Mouse (Mus musculus): ENCODE measurements around the gene Slc4a3.

Gene Slc4a3

DNA sequence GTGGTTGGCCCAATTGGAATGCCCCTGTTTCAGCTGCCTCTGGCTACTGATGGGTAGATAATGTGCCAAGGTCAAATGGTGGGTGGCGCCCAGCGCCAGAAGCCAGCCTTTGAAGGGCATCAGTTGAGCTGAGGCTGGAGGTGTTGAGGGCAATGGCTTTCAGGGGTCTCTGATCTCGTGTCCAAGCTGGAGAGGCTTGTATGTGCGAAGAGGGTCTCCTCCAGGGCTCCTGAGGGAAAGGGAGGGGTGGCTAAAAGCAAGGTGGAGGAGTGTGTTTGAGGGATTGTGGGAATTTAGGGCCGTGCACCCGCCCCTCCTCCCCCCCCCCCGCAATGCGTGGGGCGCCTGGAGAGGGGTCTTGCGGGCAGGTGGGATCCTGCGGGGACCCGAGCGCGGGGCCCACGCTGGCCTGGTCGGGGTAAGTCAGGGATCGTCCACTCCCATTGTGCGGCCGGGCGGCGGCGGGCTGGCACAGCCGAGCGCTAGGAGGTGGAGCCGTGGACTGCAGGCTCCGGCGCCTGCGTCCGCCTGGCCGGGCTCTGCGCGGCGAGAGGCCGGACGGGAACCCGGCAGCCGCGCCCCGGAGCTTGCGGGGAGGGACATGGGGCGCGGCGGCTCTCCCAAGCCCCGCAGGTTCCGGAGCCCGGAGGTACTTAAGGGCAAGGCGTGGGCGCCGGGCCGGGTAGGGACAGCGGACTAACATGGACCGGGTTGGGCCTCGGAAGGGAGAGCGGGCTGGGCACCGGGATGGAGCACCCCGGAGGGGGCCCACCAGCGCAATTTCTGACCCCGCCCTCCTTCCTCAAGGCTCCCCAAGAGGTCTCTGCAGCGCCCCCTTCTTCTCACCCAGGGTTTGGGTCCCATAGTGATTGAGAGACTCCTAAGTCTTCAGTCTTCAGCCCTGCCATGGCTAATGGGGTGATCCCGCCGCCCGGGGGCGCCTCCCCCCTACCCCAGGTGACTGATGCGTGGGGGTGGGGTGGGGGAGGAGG, at the start of gene Slc4a3:
Gene Slc4a3 (plus strand): TSS at position 302 of the 992 bp plus-strand sequence.
- DNase-seq (ENCODE audit: low read depth, low spot score) = peak; percentile 82

DNA sequence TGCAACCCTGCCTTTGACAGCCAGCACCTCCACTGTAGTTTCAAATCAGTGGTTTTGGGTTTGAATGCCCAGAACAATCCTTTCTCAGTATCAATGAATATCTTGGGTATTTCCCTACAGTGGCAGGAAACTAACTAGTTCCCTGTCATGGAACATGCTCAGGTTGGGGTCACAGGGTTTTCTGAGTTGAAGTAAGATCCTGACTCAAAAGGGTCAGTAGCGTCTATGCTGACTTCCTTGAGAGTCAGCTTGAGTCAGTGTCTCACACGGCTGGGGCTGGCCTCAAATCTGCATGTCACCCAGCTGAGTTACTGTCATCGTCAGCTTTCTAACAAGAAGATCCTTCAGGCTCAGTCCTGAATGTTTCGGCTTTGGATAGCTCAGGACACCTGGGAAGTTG, 47.2 kb upstream of the Slc4a3 start:
- no peak for DNase-seq (ENCODE audit: low read depth, low spot score)

DNA sequence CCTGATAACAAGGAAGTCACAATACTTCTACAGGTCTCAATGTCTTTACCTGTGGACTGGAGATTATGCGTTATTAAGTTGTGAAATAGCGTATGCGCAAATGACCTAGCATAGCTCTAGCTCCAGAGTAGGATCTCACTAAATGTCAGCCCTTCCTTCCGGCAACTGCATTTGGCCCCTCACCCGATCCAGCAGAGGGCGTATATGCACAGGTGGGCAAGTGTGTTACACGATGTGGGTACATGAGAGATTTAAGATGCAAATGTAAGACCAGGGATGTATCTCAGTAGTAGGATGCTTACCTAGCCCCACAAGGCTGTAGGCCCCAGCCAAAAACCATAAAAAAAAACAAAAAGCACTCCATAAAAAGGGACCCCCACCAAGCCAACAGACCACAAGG, 46.6 kb upstream of the Slc4a3 start:
- DNase-seq (ENCODE audit: low read depth, low spot score) = peak; percentile 76

DNA sequence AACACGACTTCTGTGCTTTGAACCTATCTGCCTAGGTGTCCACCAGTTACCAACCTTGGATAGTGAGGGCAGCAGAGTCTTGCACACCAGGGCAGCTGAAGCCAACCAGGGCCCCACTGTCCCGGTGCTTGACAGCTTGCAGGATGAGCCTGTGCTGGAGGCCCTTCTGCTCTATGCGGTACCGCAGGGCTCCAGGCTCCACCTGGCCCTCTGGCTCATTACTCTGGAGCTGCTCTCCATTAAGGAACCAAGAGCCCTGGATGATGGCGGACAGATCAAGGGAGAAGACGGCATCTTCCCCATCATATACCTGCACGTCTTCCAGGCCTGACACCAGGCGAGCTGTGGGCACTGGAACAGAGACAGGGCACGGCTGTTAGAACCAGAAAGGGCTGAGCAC, 44.2 kb upstream of the Slc4a3 start:
- no peak for DNase-seq (ENCODE audit: low read depth, low spot score)

DNA sequence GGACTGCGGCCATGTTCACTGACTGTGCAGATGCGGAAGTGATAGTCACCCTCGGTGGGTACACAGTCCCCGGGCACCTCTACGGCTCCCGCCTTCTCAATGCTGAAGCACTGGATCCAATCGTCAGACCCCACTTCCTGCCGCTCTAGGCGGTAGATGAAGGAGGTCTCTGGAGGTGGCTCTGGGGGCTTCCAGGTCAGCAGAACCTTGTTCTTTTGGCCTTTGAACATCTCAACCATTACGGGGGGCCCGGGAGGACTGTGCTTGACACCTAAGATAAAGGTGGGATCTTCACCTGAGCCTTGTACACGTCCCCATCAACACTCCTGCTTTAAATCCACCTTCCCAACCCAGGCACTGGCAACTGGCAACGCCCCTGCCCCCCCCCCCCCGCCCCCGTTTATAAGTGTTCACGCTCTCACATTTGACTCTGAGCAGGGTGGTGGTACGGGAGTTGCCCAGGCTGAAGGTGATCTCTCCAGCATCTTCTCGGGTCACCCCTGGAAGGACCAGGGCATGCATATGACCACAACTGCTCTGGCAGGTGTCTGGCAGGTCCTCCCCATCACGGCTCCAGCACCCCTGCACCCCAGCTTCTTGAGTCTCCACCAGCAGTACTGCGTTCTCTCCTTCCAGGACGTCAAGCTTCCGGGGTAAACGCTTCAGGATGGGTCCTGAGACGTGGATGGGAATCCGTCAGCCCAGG, 43.0 kb upstream of the Slc4a3 start:
- DNase-seq (ENCODE audit: low read depth, low spot score) = no peak

DNA sequence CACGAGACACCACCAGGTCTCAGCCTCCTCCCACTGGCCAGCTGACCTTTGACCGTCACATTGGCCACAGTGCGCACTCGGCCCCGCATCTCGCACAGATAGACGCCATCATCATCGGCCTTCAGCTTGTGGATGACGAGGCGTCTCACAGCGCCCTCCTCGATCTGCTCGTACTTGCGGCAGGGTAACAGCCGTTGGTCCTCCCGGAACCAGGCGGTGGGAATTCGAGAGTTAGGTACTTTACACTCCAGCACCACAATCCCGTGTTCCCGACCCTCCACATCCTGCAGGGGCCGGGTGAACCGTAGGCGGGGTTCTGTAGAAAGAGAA, 42.5 kb upstream of the Slc4a3 start:
- peak; percentile 55 for DNase-seq (ENCODE audit: low read depth, low spot score)

DNA sequence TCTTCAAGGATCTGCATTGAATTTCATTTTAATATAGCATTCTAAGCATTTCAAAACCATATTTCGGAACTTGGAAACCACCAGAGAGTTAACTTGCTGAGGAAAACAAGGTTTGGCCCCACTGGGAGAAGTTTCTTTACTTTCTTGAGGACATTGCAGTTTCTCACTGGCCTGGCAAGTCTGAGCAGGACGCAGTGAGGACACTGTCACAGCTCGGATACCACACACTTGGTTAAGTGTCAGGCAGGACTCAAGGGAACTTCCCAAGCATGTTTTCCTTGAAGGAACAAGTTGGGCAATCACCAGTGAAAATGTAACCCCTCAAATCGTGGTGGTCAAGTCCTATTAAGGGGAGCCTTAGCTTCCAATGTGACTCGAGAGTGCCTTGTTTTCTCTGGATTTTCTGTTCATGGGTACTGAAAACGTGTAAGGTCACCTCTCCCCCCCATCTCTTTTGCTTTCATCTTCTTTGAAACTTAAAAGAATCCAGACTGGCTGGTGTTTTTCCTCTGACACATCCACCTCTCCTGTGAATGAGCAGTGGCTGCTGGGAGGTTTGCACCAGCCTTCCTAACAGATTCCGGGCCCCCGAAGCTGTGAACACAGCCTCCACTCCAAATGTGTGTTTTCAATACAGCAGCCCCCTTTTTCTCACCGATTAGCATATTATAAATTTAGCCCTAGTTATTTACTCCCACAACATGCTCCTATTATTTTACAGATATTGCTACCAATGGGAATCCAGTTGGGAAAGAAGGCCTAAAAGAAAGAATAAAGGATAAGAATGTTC, 41.6 kb upstream of the Slc4a3 start:
- no peak for DNase-seq (ENCODE audit: low read depth, low spot score)

DNA sequence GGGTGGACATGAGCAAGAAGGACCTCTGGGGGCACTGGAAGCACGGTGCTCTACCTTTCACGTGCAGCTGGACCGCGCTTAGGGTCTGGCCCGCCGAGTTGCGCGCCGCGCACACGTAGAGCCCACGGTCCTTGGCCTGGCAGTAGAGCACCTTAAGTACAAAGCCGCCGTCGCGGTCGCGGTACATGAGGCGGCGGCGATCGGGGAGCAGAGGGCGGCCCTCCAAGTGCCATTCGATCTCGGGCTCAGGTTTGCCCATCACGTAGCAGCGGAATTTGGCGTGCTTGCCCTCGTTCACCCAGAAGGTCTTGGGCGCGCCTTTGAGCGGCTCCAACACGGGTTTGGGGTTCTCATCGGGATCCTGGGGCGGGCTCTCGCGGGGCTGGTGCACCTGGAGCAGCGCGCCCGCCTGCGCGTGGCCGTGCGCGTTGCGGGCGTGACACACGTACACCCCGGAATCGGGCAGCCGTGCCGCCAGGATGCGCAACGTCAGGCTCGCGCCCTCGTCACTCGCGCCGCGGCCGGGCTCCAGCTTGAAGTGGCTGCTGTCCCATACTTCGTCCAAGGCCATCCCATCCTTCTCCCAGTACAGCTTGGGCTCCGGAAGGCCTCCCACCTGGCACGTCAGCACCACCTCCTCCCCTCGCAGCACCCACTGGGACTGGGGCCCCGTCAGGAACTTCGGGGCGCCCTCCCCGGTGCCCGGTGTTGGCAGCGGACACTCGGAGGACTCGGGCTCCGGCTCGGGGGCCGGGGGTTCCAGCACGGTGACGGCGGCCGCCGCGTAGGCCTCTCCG, 40.7 kb upstream of the Slc4a3 start:
- DNase-seq (ENCODE audit: low read depth, low spot score) = peak; percentile 58

DNA sequence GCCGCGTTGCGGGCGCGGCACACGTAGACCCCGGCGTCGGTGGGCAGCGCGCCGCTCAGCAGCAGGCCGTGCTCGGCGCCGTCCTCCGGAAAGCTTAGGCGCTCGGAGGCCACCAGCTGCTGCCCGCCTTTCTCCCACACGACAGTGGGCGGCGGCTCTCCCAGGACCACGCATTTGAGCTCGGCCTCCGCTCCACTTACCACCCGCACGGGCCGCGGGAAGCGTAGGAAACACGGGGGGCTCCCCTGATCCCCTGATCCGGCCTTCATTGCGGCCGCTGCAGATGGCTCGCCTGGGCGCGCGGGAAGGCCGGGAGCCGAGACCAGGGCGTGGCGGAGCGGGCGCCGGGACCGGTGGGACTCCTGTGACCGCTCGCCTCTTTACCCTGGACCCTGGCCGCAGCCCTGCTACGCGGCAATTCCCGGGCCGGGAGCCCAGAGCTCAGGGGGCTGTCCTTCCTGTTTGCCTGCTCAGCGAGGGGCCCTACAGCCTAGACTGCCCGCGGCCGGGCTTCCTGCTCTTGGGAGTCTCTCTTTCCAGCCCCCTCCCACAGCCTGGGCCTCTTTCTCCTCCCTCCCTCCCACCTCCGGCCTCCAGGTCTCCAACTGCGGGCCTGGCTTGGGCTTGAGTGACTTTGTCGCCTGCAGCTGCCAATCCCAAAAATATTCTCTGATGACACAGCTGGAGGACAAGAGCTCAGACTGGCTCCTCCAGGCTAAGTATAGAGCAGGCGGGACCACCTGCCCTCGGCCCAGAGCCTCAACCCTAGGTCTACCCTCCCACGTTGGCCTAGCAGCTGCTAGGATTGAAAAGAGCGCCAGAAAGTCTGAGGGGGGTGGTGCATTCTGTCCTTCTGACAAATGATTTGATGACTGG, 39.9 kb upstream of the Slc4a3 start, which contains the start of gene Obsl1:
Gene Obsl1 (minus strand): TSS at position 497 of the 876 bp plus-strand sequence.
- peak; percentile 70 for DNase-seq (ENCODE audit: low read depth, low spot score)

DNA sequence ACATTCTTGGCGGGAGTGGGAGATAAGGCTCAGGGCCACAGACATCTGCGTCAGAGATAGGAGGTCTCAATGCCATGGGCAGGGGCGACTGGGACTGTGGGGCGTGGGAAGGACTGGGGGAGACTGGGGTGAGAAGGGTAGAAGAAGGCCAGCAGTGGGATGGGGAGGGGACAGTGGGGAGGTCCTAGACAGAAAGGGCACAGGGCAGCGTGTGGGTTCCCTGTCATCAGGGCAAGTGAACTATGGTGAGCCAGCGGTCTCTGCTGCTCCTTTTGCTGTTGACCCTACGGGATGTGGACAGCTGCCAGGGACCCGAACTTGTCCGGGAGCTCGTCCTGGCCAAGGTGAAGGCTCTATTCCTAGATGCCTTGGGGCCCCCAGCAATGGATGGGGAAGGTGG, 39.1 kb upstream of the Slc4a3 start, which contains the start of gene Inha:
Gene Inha (plus strand): TSS at position 72 of the 400 bp plus-strand sequence.
- DNase-seq (ENCODE audit: low read depth, low spot score) = no peak

DNA sequence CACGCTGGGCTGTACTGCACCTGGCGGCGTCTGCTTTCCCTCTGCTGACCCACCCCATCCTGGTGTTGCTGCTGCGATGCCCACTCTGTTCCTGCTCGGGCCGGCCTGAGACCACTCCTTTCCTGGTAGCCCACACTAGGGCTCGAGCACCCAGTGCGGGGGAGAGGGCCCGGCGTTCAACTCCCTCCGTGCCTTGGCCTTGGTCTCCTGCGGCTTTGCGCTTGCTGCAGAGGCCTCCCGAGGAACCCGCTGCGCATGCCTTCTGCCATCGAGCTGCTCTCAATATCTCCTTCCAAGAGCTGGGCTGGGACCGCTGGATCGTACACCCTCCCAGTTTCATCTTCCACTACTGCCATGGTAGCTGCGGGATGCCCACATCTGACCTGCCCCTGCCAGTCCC, 36.5 kb upstream of the Slc4a3 start:
- DNase-seq (ENCODE audit: low read depth, low spot score) = no peak

DNA sequence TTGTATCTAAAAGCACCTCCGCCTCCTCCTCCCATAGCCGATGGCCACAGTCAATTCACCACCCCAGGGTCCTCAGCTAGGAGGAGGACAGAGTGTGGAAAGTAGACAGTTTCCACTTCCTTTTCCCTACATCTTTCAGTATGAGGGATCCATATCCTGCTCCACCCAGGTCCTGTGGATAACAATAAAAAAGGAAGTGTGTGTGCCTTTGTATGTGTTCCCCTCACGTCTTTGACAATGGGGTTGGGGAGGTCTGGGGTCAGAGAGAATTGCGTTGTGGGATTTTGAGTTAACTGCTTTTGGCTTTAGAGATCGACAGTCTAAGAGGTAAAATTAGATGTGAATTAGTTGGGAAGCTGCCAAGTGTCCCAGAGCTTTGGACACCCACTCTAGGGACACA, 35.9 kb upstream of the Slc4a3 start:
- DNase-seq (ENCODE audit: low read depth, low spot score) = peak; percentile 67

DNA sequence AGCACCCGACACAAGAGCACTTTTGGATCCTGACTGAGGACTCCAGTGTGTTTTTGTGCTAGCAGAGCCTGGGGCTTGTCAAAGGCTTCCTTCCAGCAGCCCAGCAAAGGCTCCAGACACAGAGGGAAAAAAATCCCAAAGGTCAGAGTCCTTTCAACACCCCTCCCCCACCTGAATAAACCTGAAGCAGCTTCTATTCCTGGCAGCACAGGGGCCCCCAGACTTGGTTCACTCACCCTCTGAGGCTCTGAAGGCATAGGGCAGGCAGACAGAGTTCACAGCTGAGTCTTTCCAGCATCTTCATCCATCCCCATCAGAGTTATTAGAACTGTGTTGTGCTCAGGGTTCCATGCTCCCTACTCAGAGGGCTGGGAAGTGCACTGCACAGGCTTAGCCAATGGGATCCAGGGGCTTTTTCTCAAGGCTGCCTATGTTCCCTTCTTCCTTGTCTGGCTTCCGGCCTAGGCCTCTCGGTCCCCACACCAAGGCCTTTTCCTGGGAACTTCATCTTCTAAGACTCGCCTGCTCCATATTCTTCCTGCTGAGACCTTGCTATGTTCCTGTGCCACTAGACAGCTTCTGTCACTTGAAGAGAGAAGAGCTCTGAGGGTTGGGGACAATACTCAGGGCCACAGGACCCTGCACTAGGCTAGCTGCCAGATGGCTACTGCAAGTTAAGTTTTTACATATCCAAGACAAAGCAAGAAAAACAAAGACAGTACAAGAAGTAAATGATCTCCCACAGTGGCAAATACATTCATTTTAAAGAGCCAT, 34.4 kb upstream of the Slc4a3 start:
- DNase-seq (ENCODE audit: low read depth, low spot score) = peak; percentile 84

DNA sequence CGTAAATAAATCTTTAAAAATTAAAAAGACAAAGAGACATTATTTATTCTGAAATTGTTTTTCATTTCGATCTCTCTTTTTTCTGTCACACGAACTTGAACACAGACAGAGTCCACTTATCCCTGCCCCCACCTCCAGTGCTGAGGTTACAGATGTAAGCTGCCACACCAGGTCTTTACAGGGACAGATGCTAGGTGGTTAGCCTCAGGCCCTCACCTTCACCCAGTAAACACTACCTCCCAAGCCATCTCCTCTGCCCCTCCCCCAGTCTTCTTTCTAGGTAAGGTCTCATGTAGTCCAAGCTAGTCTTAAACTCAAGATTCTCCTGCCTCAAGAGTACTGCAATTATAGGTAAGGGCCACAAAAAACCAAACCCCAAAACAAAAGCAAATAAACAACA, 33.5 kb upstream of the Slc4a3 start:
- peak; percentile 64 for DNase-seq (ENCODE audit: low read depth, low spot score)

DNA sequence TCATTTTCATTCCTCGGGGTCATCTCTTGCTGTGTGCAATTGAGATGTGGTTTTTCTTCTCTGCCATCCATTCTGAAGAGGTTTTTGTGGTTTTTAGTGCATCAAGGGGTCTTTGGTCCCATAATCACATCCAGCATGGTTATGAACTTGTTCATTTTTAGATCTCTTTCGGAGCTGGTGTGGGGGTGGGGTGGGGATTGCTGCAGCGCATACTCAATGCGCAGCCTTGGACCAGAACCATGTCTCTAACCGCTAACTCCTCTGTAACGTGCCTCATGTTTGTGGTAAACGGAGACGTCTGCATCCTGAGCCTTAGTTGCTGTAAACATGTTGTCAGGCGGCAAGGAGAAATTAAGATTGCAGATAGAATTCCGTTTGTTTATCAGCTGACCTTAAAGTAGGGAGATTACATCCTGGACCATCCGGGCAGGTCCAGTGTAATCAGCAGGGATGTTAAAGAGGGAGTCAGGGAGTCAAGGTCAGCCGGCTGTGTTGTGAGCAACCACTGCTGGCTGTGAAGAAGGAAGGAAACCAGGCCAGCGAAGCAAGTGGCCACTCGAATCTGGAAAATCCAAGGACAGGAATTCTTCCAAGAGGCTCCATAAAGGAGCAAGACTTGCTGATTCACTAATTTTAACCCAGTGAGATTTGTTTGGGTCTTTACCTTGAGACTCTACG, 29.2 kb upstream of the Slc4a3 start:
- DNase-seq (ENCODE audit: low read depth, low spot score) = no peak

DNA sequence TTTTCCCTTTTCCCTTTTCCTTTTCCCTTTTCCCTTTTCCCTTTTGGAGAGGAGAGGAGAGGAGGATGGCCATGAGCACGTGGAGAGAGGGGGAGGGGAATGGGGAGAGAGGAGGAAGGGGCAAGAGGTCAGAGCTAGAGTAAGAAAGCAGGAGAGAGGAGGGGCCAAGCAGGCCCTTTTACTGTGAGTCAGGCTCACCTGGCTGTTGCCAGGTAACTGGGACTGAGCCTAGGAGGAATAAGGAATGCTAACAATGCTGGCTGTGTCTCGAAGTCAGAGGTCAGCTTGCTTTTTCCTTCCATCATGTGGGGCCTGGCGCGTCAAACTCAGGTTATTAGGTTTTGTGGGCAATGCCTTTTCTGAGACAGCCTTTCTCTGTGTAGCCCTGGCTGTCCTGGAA, 28.1 kb upstream of the Slc4a3 start:
- peak; percentile 96 for DNase-seq (ENCODE audit: low read depth, low spot score)

DNA sequence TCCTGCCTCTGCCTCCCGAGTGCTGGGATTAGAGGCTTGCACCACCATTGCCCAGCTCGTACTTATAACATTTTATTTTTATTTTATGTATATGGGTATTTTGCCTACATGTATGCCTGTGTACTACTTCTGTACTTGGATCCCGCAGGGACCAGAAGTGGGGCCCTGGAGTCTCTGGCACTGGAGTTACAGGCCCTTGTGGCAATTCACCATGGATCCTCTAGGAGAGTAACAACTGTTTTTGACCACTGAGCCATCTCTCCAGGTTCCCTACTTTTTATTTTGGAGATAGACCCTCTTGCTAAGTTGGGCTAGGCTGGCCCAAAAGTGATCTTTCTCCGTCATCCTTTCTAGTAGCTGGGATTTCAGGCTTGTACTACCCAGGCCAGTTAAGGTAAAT, 27.6 kb upstream of the Slc4a3 start:
- peak; percentile 61 for DNase-seq (ENCODE audit: low read depth, low spot score)

DNA sequence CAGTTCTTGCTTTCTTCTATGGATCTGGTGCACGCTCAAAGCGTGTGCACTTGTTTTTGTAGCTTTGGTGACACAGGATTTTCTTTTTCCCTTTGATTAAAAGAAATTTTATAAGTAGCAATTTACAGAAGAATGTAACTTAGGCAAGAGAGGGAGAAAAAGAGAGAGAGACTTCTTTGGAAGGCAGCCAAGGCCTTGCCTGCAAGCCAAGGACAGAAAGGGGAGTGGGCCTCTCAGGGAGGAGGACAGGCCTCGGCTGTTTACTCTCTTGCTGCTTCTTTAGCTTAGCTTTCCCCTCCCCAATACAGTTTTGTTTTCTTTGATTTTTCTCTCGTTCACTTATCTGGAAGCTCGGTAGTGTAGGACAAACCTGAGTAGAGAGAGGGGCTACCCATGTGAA, 26.5 kb upstream of the Slc4a3 start:
- no peak for DNase-seq (ENCODE audit: low read depth, low spot score)

Measured in ES-CJ7 (cell line).